Mouse (Mus musculus) NIH3T3 (cell line): ENCODE data around the gene Gsto1.

ENCODE experiments used
- DNase-seq: peaks from one replicate; pipeline ENCODE4 v3.0.0-alpha.2; 2012; ENCODE audit warnings: low read depth

Gene Gsto1

DNA sequence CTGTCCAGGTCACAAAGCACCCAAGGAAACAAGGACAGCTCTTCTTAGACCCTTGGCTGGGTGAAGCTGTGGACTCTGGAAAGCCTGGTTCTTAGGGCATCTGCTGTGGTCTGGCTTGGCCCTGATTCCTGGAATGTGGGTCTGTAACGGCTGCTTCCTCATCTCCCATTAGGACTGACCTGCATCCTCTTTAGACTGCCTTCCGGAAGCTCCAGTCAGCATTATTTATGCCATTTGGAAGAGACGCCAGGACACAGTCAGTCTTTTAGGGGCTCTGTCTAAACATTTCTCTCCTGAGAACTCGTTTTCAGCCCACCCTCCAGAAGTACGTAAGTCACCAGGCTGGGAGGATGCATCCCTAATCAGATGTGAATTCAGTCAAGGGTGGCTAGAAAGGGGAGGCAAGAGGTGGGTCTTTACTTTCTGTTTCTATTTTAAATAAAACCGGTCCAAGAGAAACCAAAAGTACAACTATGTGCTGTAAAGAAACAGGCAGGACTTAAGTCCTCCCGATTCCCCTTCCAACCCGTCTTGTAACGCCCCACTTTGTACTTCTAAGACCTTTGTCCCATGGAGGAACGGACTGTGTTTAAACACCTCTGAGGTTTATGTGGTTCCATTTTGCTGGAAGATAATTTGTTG lies 35.8 kb downstream of the Gsto1 start:
- DNase-seq = peak; percentile 73

DNA sequence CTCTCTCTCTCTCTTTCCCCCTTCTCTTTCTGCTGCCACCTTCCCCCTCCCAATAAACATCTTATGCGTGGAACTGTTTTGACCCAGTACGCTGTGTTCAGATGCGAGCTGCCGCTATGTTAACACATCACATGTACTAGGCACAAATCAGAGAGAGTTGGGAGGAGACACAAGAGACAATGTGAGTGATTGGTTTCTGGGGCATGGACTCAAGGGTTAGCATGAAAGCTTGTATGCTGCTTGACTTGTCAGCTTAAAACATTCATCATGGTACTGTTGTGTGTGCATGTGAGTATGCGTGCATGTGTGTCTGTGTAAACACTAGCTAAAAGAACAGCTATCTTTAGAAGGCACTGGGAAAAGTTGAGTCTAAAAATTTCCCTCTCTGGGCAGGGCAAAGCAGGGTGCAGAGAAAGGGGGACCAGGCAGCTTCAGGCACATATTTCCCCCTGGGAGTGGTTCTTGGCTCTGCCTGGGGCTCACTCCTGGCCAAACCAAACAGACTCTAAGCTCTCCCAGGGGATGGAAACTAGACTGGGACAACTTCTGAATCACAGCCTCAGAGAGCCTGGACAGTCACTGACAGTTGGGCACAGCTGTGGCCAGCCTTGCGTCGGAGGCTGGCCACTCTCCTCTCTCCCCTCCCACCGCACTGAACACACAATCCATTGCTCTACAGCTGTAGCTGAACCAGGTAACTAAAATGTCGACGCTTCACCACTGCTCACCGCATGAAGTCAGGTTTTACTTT lies 37.0 kb downstream of the Gsto1 start:
- peak; percentile 64 for DNase-seq

DNA sequence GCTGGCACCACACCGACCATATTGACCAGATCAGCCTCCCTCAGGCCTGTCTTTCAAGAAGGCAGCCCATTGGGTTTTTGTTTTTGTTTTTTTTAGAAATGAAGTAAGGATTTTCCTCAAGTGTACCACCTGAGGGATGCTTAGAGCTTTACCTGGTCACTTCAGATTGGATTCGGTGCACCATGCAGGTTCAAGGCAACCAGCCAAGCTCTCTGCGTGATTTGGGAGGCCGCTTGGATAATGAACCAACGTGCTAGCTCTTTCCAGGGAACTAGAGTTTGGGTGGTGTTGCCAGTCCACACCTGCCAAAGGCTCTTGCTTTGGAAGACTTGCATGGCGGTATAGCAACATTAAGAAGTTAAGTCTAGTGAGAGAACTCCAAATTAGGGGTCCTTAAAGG lies 38.3 kb downstream of the Gsto1 start:
- no peak for DNase-seq

DNA sequence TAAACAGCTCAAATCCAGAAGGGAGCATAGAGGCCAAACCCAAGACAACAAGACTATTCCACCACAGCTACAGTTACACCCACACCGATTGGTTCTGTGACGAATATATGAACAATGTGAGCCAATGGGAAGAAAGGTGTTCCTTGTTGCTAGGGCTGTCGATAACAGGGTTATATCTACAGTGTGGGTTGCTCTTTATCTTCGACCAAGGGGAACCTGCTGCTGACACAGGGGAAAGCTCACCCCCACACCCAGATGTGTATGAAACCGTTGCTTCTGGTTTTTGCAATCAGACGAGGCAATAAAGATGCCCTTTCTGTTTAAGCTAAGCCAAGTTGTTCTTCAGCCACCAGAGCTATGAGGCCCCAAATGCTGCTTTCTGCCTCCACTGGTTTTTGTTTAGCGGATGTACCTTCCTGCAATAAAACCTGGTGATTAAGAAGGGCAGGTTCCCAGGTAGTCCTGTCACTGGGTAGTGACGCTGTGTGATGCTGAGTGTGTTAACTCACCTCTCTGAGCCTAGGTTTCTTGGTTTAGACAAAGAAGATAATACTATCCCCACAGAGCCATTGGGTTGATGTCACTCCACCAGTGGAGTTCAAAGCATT lies 43.8 kb downstream of the Gsto1 start:
- no peak for DNase-seq

DNA sequence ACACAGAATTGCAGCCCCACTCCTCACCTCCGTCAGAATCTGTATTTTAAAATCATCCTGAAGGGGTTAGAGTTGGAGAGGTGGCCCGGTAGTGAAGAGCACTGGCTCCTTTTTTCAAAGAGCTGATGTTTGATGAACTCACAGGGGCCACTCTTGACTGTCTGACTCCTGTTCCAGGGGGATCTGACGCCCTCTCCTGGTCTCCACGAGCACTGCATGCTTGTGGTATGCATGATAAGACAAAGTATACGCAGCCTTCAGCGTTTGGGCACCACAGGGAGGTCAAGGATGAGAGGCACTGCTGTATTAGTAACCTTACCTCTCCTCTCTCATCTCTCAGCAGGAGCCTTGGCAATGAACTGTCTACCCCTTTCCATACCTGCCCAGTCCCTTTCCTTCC lies 45.2 kb downstream of the Gsto1 start:
- DNase-seq = no peak

DNA sequence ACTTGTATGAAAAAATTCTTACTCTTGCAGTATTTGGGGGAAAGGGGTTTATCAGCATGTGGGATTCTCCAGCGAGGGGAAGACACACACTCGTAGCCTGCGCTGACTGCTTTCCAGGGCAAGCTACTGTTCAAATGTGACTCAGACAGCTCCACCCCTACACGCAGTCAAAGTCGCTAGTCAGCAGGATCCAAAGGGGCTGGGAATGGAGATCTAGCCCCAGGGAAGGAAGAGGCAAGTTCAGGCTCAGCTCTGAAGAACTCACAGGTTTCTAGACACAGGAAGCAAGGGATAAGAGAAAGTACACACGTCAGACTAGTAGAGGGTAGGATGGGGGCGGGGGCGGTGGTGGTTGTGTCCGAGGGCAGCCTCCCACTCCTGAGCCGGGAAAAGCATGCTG lies 45.8 kb downstream of the Gsto1 start:
- no peak for DNase-seq

DNA sequence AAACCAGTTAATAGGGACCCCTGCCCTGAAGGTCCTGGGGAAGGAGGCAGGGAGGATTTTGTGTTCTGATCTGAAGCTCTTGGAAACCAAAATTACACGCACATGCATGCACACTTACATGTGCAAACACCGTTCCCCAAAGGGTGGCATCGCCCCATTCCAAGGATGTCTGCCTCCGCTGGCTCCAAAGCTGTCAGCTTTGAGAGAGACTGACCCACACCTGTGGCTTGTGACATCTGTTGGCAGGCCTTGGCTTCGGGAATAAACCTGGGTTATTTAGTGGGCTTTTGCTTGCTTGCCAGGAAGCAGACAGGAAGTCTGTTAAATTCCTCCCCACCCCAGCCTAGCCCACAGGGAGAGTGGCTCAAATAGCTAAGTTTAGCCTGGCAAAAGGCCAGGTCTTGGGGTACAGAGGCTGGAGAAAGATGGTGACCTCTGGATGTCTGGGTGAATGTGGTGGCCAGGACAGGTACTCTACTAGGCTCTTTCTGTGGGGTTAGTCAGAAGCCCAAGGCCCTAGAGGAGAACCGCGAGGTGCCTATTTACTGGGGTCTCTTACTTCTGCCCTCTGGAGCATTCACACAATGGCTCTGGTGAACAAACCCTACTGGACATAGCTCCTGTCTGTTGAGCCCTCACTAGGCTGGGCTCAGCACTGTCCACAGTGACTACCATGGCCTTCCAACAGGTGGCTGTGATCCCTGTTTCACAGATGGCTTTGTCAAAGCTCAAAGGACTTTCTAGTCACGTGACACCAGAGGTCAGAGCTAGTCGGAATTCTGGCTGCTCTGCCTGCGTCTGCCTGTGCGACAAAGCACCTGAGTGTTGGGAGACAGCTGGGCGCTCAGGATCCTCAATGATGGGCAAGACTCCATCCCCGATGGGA lies 47.8 kb downstream of the Gsto1 start:
- DNase-seq = peak; percentile 71

DNA sequence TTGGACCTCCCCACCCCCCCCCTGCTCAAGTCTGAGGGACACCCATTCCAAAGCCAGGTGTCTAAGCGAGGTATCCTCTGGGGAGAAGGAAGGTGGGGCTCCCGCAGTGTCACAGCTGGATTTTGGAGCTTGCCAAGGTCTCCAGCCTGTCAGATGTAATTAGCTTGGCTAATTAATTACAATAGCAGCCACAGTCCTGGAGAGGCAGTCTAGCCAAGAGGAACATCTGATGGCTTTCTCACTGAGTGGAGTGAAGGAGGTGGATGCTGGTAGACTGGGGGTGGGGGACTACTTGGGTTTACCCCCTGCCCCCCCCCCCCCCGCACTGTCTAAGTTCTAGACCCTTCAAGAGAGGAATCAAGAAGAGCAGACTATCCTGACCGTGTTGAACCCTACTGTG lies 48.9 kb downstream of the Gsto1 start:
- no peak for DNase-seq

DNA sequence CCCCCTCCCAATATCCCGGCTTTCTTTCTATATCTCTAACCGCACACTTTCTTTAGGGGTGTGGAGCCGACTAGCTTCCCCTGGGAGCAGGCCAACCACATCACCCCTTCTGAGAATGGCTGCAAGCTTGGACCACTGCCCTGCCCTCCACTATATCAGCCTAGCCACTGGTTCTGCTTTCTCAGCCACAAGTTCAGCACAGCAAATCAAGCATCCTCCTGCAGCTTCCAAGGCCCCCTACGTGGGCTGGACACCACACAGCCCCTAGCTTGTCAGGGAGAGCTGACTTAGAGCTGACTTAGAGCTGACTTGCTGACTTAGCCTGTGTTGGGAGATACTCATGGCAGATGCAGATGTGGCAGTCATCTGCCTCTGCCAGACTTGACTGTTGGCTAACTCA lies 50.3 kb downstream of the Gsto1 start:
- DNase-seq = no peak

DNA sequence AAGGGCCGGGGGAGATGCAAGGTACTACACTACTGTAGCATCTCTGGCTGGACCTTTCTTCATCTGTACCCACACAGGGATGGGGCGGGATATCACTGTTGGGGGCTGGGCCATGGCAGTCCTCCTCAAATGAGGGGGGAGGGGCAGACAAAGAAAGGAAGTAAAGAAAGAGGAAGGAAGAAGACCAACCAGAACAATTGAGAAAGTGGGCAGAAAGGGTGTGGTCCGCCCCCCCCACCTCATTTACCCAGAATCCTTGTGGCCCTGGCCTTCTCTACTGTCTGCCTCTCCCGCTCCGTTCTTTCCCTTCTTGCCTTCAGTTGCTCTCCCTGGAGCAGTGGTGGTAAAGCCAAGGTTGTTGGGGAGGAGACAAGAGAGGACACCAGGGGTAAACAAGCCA lies 50.8 kb downstream of the Gsto1 start:
- no peak for DNase-seq

DNA sequence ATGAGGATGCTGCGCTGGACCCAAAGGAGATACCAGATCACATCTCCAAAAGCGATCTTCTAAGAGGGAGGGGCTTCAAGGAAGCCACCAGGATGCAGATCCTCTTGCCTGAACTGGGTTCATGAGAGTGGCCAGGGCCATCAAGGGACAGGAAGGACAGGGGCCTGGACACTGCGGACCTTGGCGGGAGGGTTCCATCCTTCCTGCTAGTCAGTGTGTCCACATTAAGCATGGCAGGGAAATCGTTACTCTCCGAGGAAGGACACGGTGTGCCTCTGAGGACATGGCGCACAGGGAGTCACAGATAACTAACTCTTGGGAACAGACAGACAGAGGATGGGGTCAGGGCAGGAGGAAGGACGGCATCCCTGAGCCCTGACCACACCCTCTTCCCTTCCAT lies 52.8 kb downstream of the Gsto1 start:
- DNase-seq = no peak

DNA sequence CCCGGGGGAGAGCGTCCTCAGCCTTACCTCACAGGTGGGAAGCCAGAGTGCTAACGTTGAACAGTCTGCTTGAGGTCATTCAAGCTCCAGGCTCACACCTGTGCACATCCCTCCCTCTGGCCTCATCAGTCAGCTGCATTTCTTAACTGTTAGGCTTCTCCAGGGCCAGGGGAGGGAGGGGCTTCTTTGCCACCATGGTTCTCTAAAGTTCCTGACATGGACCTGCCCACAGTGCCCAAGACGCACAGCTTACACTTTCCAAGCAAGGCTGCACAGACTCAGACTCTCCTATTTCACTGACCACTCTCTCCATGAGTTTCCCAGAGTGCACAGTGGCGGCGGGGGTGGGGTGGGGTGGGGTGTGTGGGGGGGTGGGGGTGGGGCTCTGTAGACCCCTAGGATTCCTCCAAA lies 54.2 kb downstream of the Gsto1 start:
- DNase-seq = no peak

DNA sequence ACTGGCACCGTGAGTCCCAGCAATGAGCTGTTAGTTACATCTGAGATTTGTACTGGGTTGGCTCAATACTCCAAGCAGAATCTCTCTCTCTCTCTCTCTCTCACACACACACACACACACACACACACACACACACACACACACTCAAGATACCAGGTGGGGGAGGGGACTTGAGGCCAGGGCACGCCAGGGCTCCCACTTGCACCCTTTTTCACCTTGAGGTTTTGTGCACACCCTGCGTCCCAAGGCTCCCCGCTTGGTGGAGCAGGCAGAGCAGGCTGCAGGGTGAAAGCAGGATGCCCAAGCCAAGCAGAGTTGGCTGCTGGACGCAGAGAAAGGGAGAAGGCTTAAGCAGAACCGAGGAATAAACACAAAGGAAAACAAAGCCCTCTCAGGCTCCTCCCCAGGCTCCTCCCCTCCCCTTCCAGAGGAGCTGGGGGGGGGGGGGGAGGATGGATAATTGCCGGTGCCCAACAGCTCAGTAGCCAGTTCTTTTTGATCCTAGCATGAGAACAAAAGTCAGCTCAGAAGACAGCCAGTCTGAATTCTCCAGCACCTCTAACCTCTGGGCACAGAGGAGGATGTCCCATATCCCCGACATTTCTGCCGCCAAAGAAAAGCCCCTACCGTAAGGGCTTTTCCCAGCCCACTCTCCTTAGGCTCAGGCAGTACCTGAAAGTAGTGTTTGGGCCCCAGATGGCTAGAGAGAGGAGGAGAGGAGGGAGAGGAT lies 54.8 kb downstream of the Gsto1 start:
- DNase-seq = peak; percentile 56

DNA sequence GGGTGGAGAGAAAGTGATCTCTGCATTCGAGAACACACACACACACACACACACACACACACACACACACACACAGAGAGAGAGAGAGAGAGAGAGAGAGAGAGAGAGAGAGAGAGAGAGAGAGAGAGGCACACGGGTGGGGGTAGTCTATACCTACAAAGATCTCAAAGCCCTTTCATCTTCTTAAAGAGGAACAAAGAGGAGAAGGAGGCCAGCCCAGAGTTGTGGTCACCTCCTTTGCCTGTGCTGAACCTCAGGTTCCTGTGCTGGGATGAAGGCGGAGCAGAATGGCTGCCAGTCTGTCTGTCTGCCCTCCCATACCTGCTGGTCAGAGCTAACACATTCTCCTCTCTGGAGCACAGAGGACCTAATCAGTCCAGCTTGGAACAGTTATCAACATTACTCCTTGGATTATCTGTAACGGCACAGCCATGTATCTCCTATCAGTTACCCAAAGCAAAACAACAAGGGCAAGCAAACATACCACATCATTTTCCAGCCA lies 55.4 kb downstream of the Gsto1 start:
- no peak for DNase-seq

DNA sequence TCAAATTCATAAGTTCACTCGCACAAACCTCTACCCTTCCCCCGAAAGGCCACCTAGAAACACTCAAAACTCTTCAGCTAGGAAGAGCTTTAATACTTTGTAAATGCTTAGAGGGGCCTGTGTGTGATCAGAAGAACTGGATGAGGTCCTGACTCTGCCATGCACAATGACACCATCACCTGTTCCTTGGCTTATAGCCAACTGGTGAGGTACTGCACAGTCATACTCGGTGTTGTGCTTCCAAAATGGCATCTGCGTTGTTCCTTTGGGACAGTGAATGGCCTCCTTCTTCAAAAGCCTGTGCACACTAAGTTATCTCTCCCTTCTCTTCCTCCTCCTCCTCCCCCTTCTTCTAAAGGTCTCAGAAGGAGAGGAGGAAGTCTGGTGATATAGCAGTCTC lies 56.0 kb downstream of the Gsto1 start:
- DNase-seq = no peak

DNA sequence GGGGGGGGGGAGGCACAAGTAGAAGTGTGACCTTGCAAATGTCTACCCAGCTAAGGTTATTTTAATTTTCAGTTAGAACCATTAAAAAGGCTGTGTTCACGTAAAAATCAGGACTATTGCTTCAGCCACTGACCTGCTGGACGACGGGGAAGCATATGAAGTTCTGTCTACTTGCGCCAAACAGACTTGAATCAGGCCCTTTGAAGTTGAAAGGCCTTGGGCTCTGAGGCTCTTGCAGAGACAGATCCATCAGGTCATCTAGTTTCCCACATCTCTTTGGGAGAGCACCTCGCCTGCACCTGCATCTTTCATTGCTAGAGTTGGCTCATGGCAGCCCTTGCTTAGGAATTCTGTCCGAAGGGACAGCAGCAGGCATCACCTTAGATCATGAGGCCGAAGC lies 58.6 kb downstream of the Gsto1 start:
- no peak for DNase-seq

DNA sequence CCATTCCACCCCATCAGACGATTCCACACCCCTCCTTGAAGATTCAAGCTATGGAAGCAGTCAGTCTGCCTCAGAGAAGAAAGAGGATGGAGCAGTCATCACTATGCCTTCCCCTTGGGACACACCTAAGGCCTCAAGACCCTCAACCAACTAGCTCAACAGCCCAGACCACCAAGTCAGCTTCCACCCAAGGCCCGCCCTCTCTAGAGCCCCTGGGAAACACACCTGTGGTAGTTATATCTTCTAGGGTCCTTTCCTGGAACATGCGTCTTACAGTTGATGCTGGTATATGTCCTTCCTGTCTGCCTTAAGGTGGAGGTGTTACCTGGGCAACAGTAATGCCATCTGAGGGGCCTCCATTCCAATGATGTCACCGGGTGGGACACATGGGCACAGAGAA lies 59.4 kb downstream of the Gsto1 start:
- no peak for DNase-seq
